Mouse (Mus musculus): ENCODE results near the gene Olfr1020. TPM values are rescaled to one million over a fixed set of nuclear protein-coding genes. Genes with fewer than 3 reads are reported as not detected.

Olfr1020 gene
- total and polyA plus RNA-seq, 3 experiments = not detected

DNA sequence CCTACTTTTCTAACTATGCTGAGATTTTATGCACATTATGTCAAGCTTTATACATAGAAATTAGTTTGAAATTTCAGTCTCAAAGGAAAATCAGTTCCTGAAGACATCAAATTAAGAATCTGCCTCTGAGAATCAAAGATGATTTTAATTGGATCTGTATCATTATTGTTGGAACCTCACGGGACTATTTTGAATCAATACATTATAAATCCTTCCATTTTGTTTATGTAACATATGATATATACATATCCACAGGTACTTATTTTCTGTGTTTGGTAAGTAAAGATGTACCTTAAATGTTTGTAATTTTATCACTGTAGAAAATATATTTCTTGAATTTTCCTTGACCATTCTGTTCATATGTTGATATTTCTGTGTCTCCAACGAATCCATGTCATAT lies 38.5 kb downstream of the Olfr1020 start, which contains the start of gene Olfr1023:
Gene Olfr1023 (plus strand): TSS at position 301 of the 400 bp plus-strand sequence.
- H3K27ac ChIP-seq = no peak within 1 kb of the TSS
- DNase-seq = no peak
- intact Hi-C loops (cut with DNase I) = no loop called here
- H3K36me3 ChIP-seq (ENCODE audit: control insufficient read depth, insufficient read depth, low read length) = no peaks in the 10 kb centered on the region
- H3K9ac ChIP-seq (ENCODE audit: low read depth, low read length) = no peak within 1 kb of the TSS
- TF ChIP-seq EP300 (IDR thresholded peaks at IDR 0.05; ENCODE audit: insufficient read depth, low read depth, low read length) = no peak
- TF ChIP-seq POLR2A (IDR thresholded peaks at IDR 0.05; ENCODE audit: insufficient read depth, low read depth, low read length) = no peak
- TF ChIP-seq CTCF (IDR thresholded peaks at IDR 0.05) = no peak
- H3K27me3 ChIP-seq (ENCODE audit: control insufficient read depth, insufficient read depth, low read length) = no peaks in the 10 kb centered on the region
- no peak within 1 kb of the TSS for H3K4me3 ChIP-seq
- 51% methylated on average over 2 of the region's 2 CpGs for WGBS
- no peaks in the 10 kb centered on the region for H3K79me2 ChIP-seq (replicated peaks; ENCODE audit: control insufficient read depth, insufficient read depth, low read length)
- H3K4me1 ChIP-seq (ENCODE audit: control insufficient read depth, insufficient read depth, low read length) = no peaks in the 10 kb centered on the region

Other genes starting within 250 kb of the Olfr1020 start
- gene Olfr1000, start 235.1 kb upstream of the Olfr1020 start, total RNA-seq (2021) = not detected
- gene Olfr1000, start 235.1 kb upstream of the Olfr1020 start, polyA plus RNA-seq (2012; rRNA removed) = not detected in 2 replicates
- not detected for gene Olfr1002, start 196.3 kb upstream of the Olfr1020 start, total RNA-seq (2021)
- not detected in 2 replicates for gene Olfr1002, start 196.3 kb upstream of the Olfr1020 start, polyA plus RNA-seq (2012; rRNA removed)
- not detected for gene Olfr154, start 182.6 kb upstream of the Olfr1020 start, total RNA-seq (2021)
- gene Olfr154, start 182.6 kb upstream of the Olfr1020 start, polyA plus RNA-seq (2012; rRNA removed) = not detected in 2 replicates
- gene Olfr1006, start 168.3 kb upstream of the Olfr1020 start, total RNA-seq (2021) = not detected
- gene Olfr1006, start 168.3 kb upstream of the Olfr1020 start, polyA plus RNA-seq (2012; rRNA removed) = not detected in 2 replicates
- not detected for gene Olfr1008, start 157.6 kb upstream of the Olfr1020 start, total RNA-seq (2021)
- not detected in 2 replicates for gene Olfr1008, start 157.6 kb upstream of the Olfr1020 start, polyA plus RNA-seq (2012; rRNA removed)
- not detected for gene Olfr1009, start 131.6 kb upstream of the Olfr1020 start, total RNA-seq (2021)
- not detected in 2 replicates for gene Olfr1009, start 131.6 kb upstream of the Olfr1020 start, polyA plus RNA-seq (2012; rRNA removed)
- not detected for gene Olfr1012, start 84.3 kb upstream of the Olfr1020 start, total RNA-seq (2021)
- gene Olfr1012, start 84.3 kb upstream of the Olfr1020 start, polyA plus RNA-seq (2012; rRNA removed) = not detected in 2 replicates
- gene Olfr1013, start 79.9 kb upstream of the Olfr1020 start, total RNA-seq (2021) = not detected
- not detected in 2 replicates for gene Olfr1013, start 79.9 kb upstream of the Olfr1020 start, polyA plus RNA-seq (2012; rRNA removed)
- gene Olfr1014, start 74.3 kb upstream of the Olfr1020 start, total RNA-seq (2021) = not detected
- gene Olfr1014, start 74.3 kb upstream of the Olfr1020 start, polyA plus RNA-seq (2012; rRNA removed) = not detected in 2 replicates
- not detected for gene Olfr1015, start 65.0 kb upstream of the Olfr1020 start, total RNA-seq (2021)
- not detected in 2 replicates for gene Olfr1015, start 65.0 kb upstream of the Olfr1020 start, polyA plus RNA-seq (2012; rRNA removed)
- not detected for gene Olfr1016, start 44.5 kb upstream of the Olfr1020 start, total RNA-seq (2021)
- gene Olfr1016, start 44.5 kb upstream of the Olfr1020 start, polyA plus RNA-seq (2012; rRNA removed) = not detected in 2 replicates
- not detected for gene Olfr1018, start 28.6 kb upstream of the Olfr1020 start, total RNA-seq (2021)
- gene Olfr1018, start 28.6 kb upstream of the Olfr1020 start, polyA plus RNA-seq (2012; rRNA removed) = not detected in 2 replicates
- gene Olfr1019, start 1.5 kb upstream of the Olfr1020 start, total RNA-seq (2021) = not detected
- gene Olfr1019, start 1.5 kb upstream of the Olfr1020 start, polyA plus RNA-seq (2012; rRNA removed) = not detected in 2 replicates
- not detected for gene Olfr1022, start 21.6 kb downstream of the Olfr1020 start, total RNA-seq (2021)
- not detected in 2 replicates for gene Olfr1022, start 21.6 kb downstream of the Olfr1020 start, polyA plus RNA-seq (2012; rRNA removed)
- not detected for gene Olfr1023, start 38.6 kb downstream of the Olfr1020 start, total RNA-seq (2021)
- gene Olfr1023, start 38.6 kb downstream of the Olfr1020 start, polyA plus RNA-seq (2012; rRNA removed) = not detected in 2 replicates
- not detected for gene Olfr1024, start 58.0 kb downstream of the Olfr1020 start, total RNA-seq (2021)
- gene Olfr1024, start 58.0 kb downstream of the Olfr1020 start, polyA plus RNA-seq (2012; rRNA removed) = not detected in 2 replicates
- not detected for gene Olfr1025-ps1, start 68.2 kb downstream of the Olfr1020 start, total RNA-seq (2021)
- not detected in 2 replicates for gene Olfr1025-ps1, start 68.2 kb downstream of the Olfr1020 start, polyA plus RNA-seq (2012; rRNA removed)
- gene Olfr1026, start 74.5 kb downstream of the Olfr1020 start, total RNA-seq (2021) = not detected
- gene Olfr1026, start 74.5 kb downstream of the Olfr1020 start, polyA plus RNA-seq (2012; rRNA removed) = not detected in 2 replicates
- gene Olfr1028, start 103.4 kb downstream of the Olfr1020 start, total RNA-seq (2021) = not detected
- gene Olfr1028, start 103.4 kb downstream of the Olfr1020 start, polyA plus RNA-seq (2012; rRNA removed) = not detected in 2 replicates
- not detected for gene Olfr1029, start 126.9 kb downstream of the Olfr1020 start, total RNA-seq (2021)
- gene Olfr1029, start 126.9 kb downstream of the Olfr1020 start, polyA plus RNA-seq (2012; rRNA removed) = 0.20 TPM in 2 replicates
- not detected for gene Olfr1030, start 132.2 kb downstream of the Olfr1020 start, total RNA-seq (2021)
- not detected in 2 replicates for gene Olfr1030, start 132.2 kb downstream of the Olfr1020 start, polyA plus RNA-seq (2012; rRNA removed)
- gene Olfr1031, start 143.3 kb downstream of the Olfr1020 start, total RNA-seq (2021) = not detected
- not detected in 2 replicates for gene Olfr1031, start 143.3 kb downstream of the Olfr1020 start, polyA plus RNA-seq (2012; rRNA removed)
- not detected for gene Olfr1032, start 158.5 kb downstream of the Olfr1020 start, total RNA-seq (2021)
- gene Olfr1032, start 158.5 kb downstream of the Olfr1020 start, polyA plus RNA-seq (2012; rRNA removed) = not detected in 2 replicates
- gene Olfr1033, start 173.6 kb downstream of the Olfr1020 start, total RNA-seq (2021) = 1 to 10 TPM; 4.7 to 7.0 TPM
- gene Olfr1033, start 173.6 kb downstream of the Olfr1020 start, polyA plus RNA-seq (2012; rRNA removed) = 1.6 and 4.5 TPM in 2 replicates
- gene Olfr1034, start 198.8 kb downstream of the Olfr1020 start, total RNA-seq (2021) = under 1 TPM; 0.10 to 0.16 TPM
- gene Olfr1034, start 198.8 kb downstream of the Olfr1020 start, polyA plus RNA-seq (2012; rRNA removed) = 0.20 and 0.73 TPM in 2 replicates
- not detected for gene Olfr1036, start 227.0 kb downstream of the Olfr1020 start, total RNA-seq (2021)
- gene Olfr1036, start 227.0 kb downstream of the Olfr1020 start, polyA plus RNA-seq (2012; rRNA removed) = not detected in 2 replicates
- not detected for gene Olfr1037, start 240.4 kb downstream of the Olfr1020 start, total RNA-seq (2021)
- not detected in 2 replicates for gene Olfr1037, start 240.4 kb downstream of the Olfr1020 start, polyA plus RNA-seq (2012; rRNA removed)

Measured in heart, adult 2 months (tissue).